Mouse (Mus musculus): ENCODE measurements around the gene Duxf3. TPM values are rescaled to one million over a fixed set of nuclear protein-coding genes. Genes with fewer than 3 reads are reported as not detected.

Gene Duxf3
- total and polyA plus RNA-seq, 3 experiments = 0.17 TPM; not detected in 2

DNA sequence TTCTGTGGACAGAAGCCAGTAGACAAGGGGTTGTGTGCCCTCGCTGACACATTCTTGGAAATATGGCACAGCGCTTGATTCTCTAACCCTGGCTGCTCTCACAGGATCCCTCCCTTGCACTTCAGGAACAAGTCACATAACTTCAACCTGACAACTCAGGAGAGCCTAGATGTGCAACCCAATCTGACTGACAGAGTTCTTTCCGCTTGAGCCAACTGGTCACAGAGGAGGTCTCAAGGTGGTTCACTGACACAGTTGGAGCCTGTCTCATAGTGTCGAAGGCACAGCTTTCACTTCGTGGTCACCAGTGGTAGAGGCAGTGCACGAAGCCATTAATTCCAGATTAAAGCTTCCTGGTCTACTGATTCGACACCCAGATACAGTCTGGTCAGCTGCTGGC, 20.2 kb downstream of the Duxf3 start:
- in situ Hi-C loops (cut with MboI; ENCODE audit: low pct_ligation_motif_present, low pct_unique_long_range_greater_than_20kb, low sequenced_read_pairs) = no loop called here
- H3K27ac ChIP-seq (ENCODE audit: insufficient read depth, low read depth) = no peak overlapping the region
- H3K4me2 ChIP-seq (ENCODE audit: insufficient read depth, low read depth, poor library complexity, severe bottlenecking) = no peak overlapping the region
- peaks cover 88% of the 10 kb centered on the region for H3K27me3 ChIP-seq (replicated peaks)
- no peaks in the 10 kb centered on the region for H3K79me2 ChIP-seq (replicated peaks; ENCODE audit: control insufficient read depth, extremely low read depth, insufficient read depth, poor library complexity, severe bottlenecking)
- no peak for TF ChIP-seq CHD2 (IDR thresholded peaks at IDR 0.05; ENCODE audit: low read length)
- no peak for TF ChIP-seq IRF4 (IDR thresholded peaks at IDR 0.05; ENCODE audit: low read depth, low read length)
- TF ChIP-seq JUND (conservative IDR thresholded peaks at IDR 0.05; ENCODE audit: low read depth, low read length) = no peak
- TF ChIP-seq GABPA (IDR thresholded peaks at IDR 0.05; ENCODE audit: insufficient replicate concordance, low read depth, low read length) = no peak
- no peak for TF ChIP-seq RAD21 (IDR thresholded peaks at IDR 0.05; ENCODE audit: low read depth, low read length)
- no peak for TF ChIP-seq ETS1 (conservative IDR thresholded peaks at IDR 0.05; ENCODE audit: low read depth, low read length)
- TF ChIP-seq NELFE (IDR thresholded peaks at IDR 0.05; ENCODE audit: low read depth, low read length) = no peak
- no peak for TF ChIP-seq TCF12 (IDR thresholded peaks at IDR 0.05; ENCODE audit: low read depth, low read length)
- no peak for TF ChIP-seq USF2 (conservative IDR thresholded peaks at IDR 0.05; ENCODE audit: low read depth, low read length)
- no peak for TF ChIP-seq ZC3H11A (IDR thresholded peaks at IDR 0.05; ENCODE audit: low read depth, low read length)
- TF ChIP-seq SIN3A (IDR thresholded peaks at IDR 0.05; ENCODE audit: low read length) = no peak
- TF ChIP-seq RCOR1 (conservative IDR thresholded peaks at IDR 0.05; ENCODE audit: low read depth, low read length) = no peak
- no peak for TF ChIP-seq ZKSCAN1 (IDR thresholded peaks at IDR 0.05; ENCODE audit: borderline replicate concordance, low read depth, low read length)
- no peak for TF ChIP-seq USF1 (IDR thresholded peaks at IDR 0.05; ENCODE audit: low read depth, low read length)
- no peak for DNase-seq (ENCODE audit: extremely low read depth)
- H3K4me3 ChIP-seq (replicated peaks in 1 of 3; ENCODE audit: low read depth in 2 of 3, low read length in 2 of 3, poor library complexity in 1 of 3) = no peak overlapping the region
- H3K9me3 ChIP-seq (replicated peaks; ENCODE audit: low read length) = no peaks in the 10 kb centered on the region
- no peak overlapping the region for H3K9ac ChIP-seq (ENCODE audit: insufficient read depth, low read depth)
- no peaks in the 10 kb centered on the region for H3K4me1 ChIP-seq (ENCODE audit: control insufficient read depth in 1 of 2, insufficient read depth in 2 of 2)
- dilution Hi-C loops (cut with MboI; ENCODE audit: extremely low pct_ligation_motif_present, extremely low pct_unique_long_range_greater_than_20kb, low sequenced_read_pairs) = no loop called here
- H3K36me3 ChIP-seq (replicated peaks in 1 of 2; ENCODE audit: control insufficient read depth in 1 of 2, insufficient read depth in 1 of 2, low read length in 1 of 2) = no peaks in the 10 kb centered on the region

GRCm38 (mm10) chr10:58211213-58211612, 21.3 kb downstream of the Duxf3 start:
- peaks cover 85% of the 10 kb centered on the region for H3K27me3 ChIP-seq (replicated peaks)
- in situ Hi-C loops (cut with MboI; ENCODE audit: low pct_ligation_motif_present, low pct_unique_long_range_greater_than_20kb, low sequenced_read_pairs) = no loop called here
- H3K36me3 ChIP-seq (replicated peaks in 1 of 2; ENCODE audit: control insufficient read depth in 1 of 2, insufficient read depth in 1 of 2, low read length in 1 of 2) = no peaks in the 10 kb centered on the region
- dilution Hi-C loops (cut with MboI; ENCODE audit: extremely low pct_ligation_motif_present, extremely low pct_unique_long_range_greater_than_20kb, low sequenced_read_pairs) = no loop called here
- H3K4me2 ChIP-seq (ENCODE audit: insufficient read depth, low read depth, poor library complexity, severe bottlenecking) = no peak overlapping the region
- H3K4me3 ChIP-seq (replicated peaks in 1 of 3; ENCODE audit: low read depth in 2 of 3, low read length in 2 of 3, poor library complexity in 1 of 3) = no peak overlapping the region
- DNase-seq (ENCODE audit: extremely low read depth) = no peak
- H3K79me2 ChIP-seq (replicated peaks; ENCODE audit: control insufficient read depth, extremely low read depth, insufficient read depth, poor library complexity, severe bottlenecking) = no peaks in the 10 kb centered on the region
- TF ChIP-seq TCF12 (IDR thresholded peaks at IDR 0.05; ENCODE audit: low read depth, low read length) (no peak), ZMIZ1 (IDR thresholded peaks at IDR 0.05; ENCODE audit: low read depth, low read length) (no peak), POLR2AphosphoS2 (IDR thresholded peaks at IDR 0.05; ENCODE audit: low read depth, low read length) (no peak), NELFE (IDR thresholded peaks at IDR 0.05; ENCODE audit: low read depth, low read length) (no peak), MXI1 (IDR thresholded peaks at IDR 0.05; ENCODE audit: low read depth, low read length) (no peak), EP300 (IDR thresholded peaks at IDR 0.05; ENCODE audit: low read length) (no peak), RAD21 (IDR thresholded peaks at IDR 0.05; ENCODE audit: low read depth, low read length) (no peak), CTCF (conservative IDR thresholded peaks at IDR 0.05 in 1 of 2, IDR thresholded peaks at IDR 0.05 in 1 of 2; ENCODE audit: low read depth in 2 of 2, low read length in 2 of 2) (no peak), TBP (conservative IDR thresholded peaks at IDR 0.05; ENCODE audit: low read depth, low read length) (no peak), USF1 (IDR thresholded peaks at IDR 0.05; ENCODE audit: low read depth, low read length) (no peak), PAX5 (IDR thresholded peaks at IDR 0.05; ENCODE audit: low read length) (no peak)
- H3K9me3 ChIP-seq (replicated peaks; ENCODE audit: low read length) = peaks cover 5% of the 10 kb centered on the region
- no peak overlapping the region for H3K27ac ChIP-seq (ENCODE audit: insufficient read depth, low read depth)
- H3K9ac ChIP-seq (ENCODE audit: insufficient read depth, low read depth) = no peak overlapping the region
- no peaks in the 10 kb centered on the region for H3K4me1 ChIP-seq (ENCODE audit: control insufficient read depth in 1 of 2, insufficient read depth in 2 of 2)
